Mouse (Mus musculus) large intestine, adult 2 months (tissue): ENCODE measurements around the gene Cd36. TPM values are rescaled to one million over a fixed set of nuclear protein-coding genes. Genes with fewer than 3 reads are reported as not detected.

Experiments used
- DNase-seq: peaks from one replicate; pipeline ENCODE4 v3.0.0-alpha.2; 2012; ENCODE audit warnings: low read depth, low spot score
- WGBS: fragments of 180-500 bp; shearing (Covaris S2); methylation state at CpG from one replicate; pipeline ENCODE4 v1.1.7; 2018; 5-methylcytosine and 5-hydroxymethylcytosine counted together
- polyA plus RNA-seq: library from polyadenylated mRNA; depleted of rRNA; stranded (reverse); fragments of >200 nt; gene quantifications from 2 replicates; pipeline ENCODE4 v1.2.3, GENCODE M21; 2012; rRNA removed

The Cd36 gene
- polyA plus RNA-seq, 1 experiment, result 6.6 TPM

GRCm38 (mm10) chr5:17820239-17820999 is 68.2 kb downstream of the Cd36 start:
- DNase-seq, result no peak
- WGBS, result 86% methylated on average over 2 of the region's 2 CpGs

- WGBS, result 2% methylated on average over 2 of the region's 2 CpGs
These were observed 72.4 kb downstream of the Cd36 start for GRCm38 (mm10) chr5:17816170-17816569.

GRCm38 (mm10) chr5:17810336-17810735 is 78.3 kb downstream of the Cd36 start:
- WGBS, result 31% methylated on average over 1 of the region's 1 CpGs
- DNase-seq, result no peak

More at GRCm38 (mm10) chr5:17816170-17816569, 72.4 kb downstream of the Cd36 start:
- DNase-seq, result no peak

GRCm38 (mm10) chr5:17806774-17807377 is 81.7 kb downstream of the Cd36 start:
- WGBS, result 85% methylated on average over 3 of the region's 3 CpGs
- DNase-seq, result no peak

GRCm38 (mm10) chr5:17776571-17776970 is 112.0 kb downstream of the Cd36 start:
- 88% methylated on average over 6 of the region's 6 CpGs for WGBS
- peak; percentile 62 for DNase-seq

- WGBS, result 96% methylated on average over 2 of the region's 2 CpGs
- DNase-seq, result no peak
These were observed 118.3 kb downstream of the Cd36 start for GRCm38 (mm10) chr5:17770328-17770727.

GRCm38 (mm10) chr5:17766006-17766677 is 122.5 kb downstream of the Cd36 start:
- DNase-seq, result peak; percentile 65
- WGBS, result 58% methylated on average over 4 of the region's 4 CpGs

GRCm38 (mm10) chr5:17753471-17754005 is 135.1 kb downstream of the Cd36 start:
- no peak for DNase-seq
- 77% methylated on average over 7 of the region's 7 CpGs for WGBS

- no peak for DNase-seq
- WGBS, result 80% methylated on average over 3 of the region's 3 CpGs
These were observed 140.3 kb downstream of the Cd36 start for GRCm38 (mm10) chr5:17748293-17748692.

- no peak for DNase-seq
- WGBS, result 30% methylated on average over 5 of the region's 5 CpGs
These were observed 141.5 kb downstream of the Cd36 start for GRCm38 (mm10) chr5:17747143-17747542.

GRCm38 (mm10) chr5:17746520-17746919 is 142.1 kb downstream of the Cd36 start:
- no peak for DNase-seq

GRCm38 (mm10) chr5:17739805-17740204 is 148.8 kb downstream of the Cd36 start:
- WGBS, result 57% methylated on average over 3 of the region's 3 CpGs
- no peak for DNase-seq

Other genes with a start within 250 kb of the Cd36 start
- gene Gnat3, start 73.7 kb upstream of the Cd36 start, polyA plus RNA-seq, result 0.16 and 0.21 TPM in 2 replicates